Mouse (Mus musculus) lung, embryonic 16.5 days (tissue): ENCODE data around the gene Relb. TPM values are rescaled to one million over a fixed set of nuclear protein-coding genes. Genes with fewer than 3 reads are reported as not detected.

Experiments
- ATAC-seq: fragments of 200-750 bp; cut with Nextera tagmentation; 2 replicates; pipeline ENCODE4 v1.8.0; 2017; ENCODE audit warnings: low read depth, mild to moderate bottlenecking, moderate library complexity
- H3K27ac ChIP-seq: fragments of 300-500 bp; sonication (generic); 2 replicates; pipeline ENCODE4 v1.5.1; 2014; ENCODE audit warnings: mild to moderate bottlenecking, control low read depth, low read length
- H3K27me3 ChIP-seq: fragments of 300-500 bp; sonication (generic); 2 replicates; pipeline ENCODE4 v1.6.1; 2014; ENCODE audit warnings: low read depth, low read length, mixed read lengths; ENCODE audit not compliant: control insufficient read depth, insufficient read depth
- H3K36me3 ChIP-seq: fragments of 300-500 bp; sonication (generic); 2 replicates; pipeline ENCODE4 v1.6.1; 2014; ENCODE audit warnings: low read length; ENCODE audit not compliant: control insufficient read depth, insufficient read depth
- H3K4me1 ChIP-seq: fragments of 300-500 bp; sonication (generic); replicated peaks from 2 replicates; pipeline ENCODE4 v1.6.1; 2014; ENCODE audit warnings: low read length, mixed read lengths; ENCODE audit not compliant: control insufficient read depth, insufficient read depth
- H3K4me2 ChIP-seq: fragments of 300-500 bp; sonication (generic); 2 replicates; pipeline ENCODE4 v1.6.1; 2014; ENCODE audit warnings: low read depth, low read length, control low read depth
- H3K4me3 ChIP-seq: fragments of 300-500 bp; sonication (generic); 2 replicates; pipeline ENCODE4 v1.5.1; 2014; ENCODE audit warnings: mild to moderate bottlenecking, low read length, control low read depth
- H3K9ac ChIP-seq: fragments of 300-500 bp; sonication (generic); 2 replicates; pipeline ENCODE4 v1.6.1; 2014; ENCODE audit warnings: low read length, control low read depth
- H3K9me3 ChIP-seq: fragments of 300-500 bp; sonication (generic); 2 replicates; pipeline ENCODE4 v1.6.1; 2016; ENCODE audit warnings: low read length; ENCODE audit not compliant: control insufficient read depth
- WGBS: fragments of 180-500 bp; shearing (Covaris S2); extraction: QIAGEN DNeasy Blood & Tissue Kit; methylation state at CpG from one replicate; pipeline ENCODE4 v1.1.7; 2014; 5-methylcytosine and 5-hydroxymethylcytosine counted together
- polyA plus RNA-seq: library from polyadenylated mRNA; unstranded; fragments of >200 nt; fragmentation: Nextera tagmentation; extraction: Ambion mirVana; gene quantifications from 2 replicates; pipeline ENCODE4 v1.2.1, GENCODE M21; 2015

Gene Relb
- polyA plus RNA-seq, 1 experiment from 2014 or later: 8.9 TPM

DNA sequence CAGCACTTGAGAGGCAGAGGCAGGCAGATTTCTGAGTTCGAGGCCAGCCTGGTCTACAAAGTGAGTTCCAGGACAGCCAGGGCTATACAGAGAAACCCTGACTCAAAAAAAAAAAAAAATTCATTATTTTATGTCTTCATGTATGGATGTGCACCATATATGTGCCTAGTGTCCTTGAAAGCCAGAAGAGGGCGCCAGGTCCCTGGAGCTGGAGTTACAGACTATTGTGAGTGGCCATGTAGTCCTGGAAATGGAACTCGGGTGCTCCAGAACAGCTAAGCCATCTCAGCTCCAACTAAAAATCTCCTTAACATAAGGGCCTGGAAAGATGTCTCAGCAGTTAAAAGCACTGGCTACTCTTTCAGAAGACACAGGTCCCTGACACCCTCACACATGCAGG, 37.5 kb upstream of the Relb start:
- Histone ChIP-seq H3K9ac (no peak overlapping the region), H3K4me2 (no peak overlapping the region), H3K27ac (no peak overlapping the region), H3K4me1 (peaks cover 20% of the 10 kb centered on the region), H3K9me3 (no peaks in the 10 kb centered on the region), H3K4me3 (no peak overlapping the region), H3K36me3 (0 out of 2 replicates have a peak, but pooled peaks cover 3% of the 10 kb centered on the region), H3K27me3 (no peaks in the 10 kb centered on the region)
- WGBS: 69% methylated on average over 3 of the region's 3 CpGs
- ATAC-seq: no peak

DNA sequence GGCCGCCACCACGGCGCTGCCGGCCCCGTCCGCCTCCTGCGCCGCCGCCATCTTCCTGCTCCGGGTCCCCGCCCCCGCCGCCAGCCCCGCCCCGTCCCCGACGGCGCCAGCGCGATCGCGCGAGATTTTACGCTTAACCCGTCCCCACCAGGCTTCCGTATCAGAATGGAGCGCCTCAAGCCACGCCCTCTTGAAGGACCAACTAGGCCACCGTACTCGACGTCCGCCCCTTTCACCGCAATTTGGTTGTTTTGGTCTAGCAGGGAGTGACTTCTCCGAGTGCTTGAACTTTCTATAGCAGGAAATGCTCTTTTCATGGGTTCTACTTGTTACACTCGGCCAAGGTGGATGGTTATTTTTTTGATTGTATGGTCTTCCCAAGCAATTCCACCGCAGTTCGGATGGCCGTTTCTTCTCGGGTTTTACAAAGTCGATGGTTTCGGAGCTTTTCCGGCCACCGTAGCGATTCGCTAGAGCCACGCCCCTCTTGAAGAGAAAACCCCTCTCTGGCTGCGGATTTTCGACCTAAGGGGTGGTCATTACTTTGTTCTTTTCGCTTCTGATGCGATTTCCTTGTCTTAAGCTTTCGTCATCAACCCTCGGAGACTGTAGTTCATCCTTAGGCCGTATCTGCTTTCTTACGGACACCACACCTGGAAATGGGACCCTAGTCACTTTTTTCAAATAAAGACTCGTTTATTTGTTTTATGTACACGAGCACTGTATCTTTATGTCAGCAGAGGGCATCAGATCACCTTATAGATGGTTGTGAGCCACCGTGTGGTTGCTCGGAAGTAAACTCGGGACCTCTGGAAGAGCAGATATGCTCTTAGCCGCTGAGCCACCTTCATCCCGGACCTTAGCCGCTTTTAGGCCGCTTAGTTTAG, 36.0 kb upstream of the Relb start, which contains the start of gene Clptm1:
Clptm1 (minus strand) TSS at position 79 of the 887 bp plus-strand sequence.
- ATAC-seq: peak; percentile 91

DNA sequence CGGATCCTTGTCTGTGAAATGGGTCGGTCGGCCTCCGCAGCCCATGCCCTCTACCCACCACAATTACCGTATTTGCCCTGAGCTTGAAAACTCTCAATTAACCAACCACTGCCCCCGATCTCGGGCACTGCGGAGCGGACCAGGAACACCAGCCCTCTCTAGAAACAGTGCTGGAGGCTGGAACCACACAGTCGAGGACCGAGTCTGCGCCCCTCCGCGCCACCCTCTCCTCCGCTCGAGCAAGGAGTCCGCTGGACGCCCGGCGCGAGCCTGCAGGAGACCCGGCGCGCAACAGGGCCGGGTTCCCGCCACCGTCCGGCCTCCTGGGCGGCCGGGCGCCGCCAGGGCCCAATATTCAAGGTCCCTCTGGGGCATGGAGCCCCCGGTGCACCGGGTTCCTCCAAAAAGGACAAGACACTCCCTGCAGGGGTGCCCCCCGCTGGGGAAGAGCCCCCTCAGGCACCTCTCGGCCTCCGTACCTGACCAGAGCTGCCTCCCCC, 35.3 kb upstream of the Relb start:
- peaks cover 4% of the 10 kb centered on the region; the same call in 1 of the 2 replicates for H3K36me3 ChIP-seq
- H3K4me2 ChIP-seq: peak overlapping the region; percentile 94
- 0% methylated on average over 32 of the region's 37 CpGs for WGBS
- peaks cover 20% of the 10 kb centered on the region for H3K4me1 ChIP-seq
- no peaks in the 10 kb centered on the region for H3K9me3 ChIP-seq
- peak overlapping the region; percentile 99 for H3K9ac ChIP-seq
- no peak for ATAC-seq
- H3K27ac ChIP-seq: peak overlapping the region; percentile 48
- H3K27me3 ChIP-seq: no peaks in the 10 kb centered on the region
- H3K4me3 ChIP-seq: peak overlapping the region; percentile 99

More for the DNA sequence above, 36.0 kb upstream of the Relb start, which contains the start of gene Clptm1:
- Histone ChIP-seq H3K9me3 (no peaks in the 10 kb centered on the region), H3K4me3 (peak within 1 kb of the TSS; percentile 99), H3K27me3 (no peaks in the 10 kb centered on the region), H3K36me3 (peaks cover 4% of the 10 kb centered on the region; the same call in 1 of the 2 replicates), H3K4me2 (peak within 1 kb of the TSS; percentile 94), H3K9ac (peak within 1 kb of the TSS; percentile 99), H3K4me1 (peaks cover 20% of the 10 kb centered on the region), H3K27ac (peak within 1 kb of the TSS; percentile 98)
- under 1% methylated on average over 61 of the region's 63 CpGs for WGBS

DNA sequence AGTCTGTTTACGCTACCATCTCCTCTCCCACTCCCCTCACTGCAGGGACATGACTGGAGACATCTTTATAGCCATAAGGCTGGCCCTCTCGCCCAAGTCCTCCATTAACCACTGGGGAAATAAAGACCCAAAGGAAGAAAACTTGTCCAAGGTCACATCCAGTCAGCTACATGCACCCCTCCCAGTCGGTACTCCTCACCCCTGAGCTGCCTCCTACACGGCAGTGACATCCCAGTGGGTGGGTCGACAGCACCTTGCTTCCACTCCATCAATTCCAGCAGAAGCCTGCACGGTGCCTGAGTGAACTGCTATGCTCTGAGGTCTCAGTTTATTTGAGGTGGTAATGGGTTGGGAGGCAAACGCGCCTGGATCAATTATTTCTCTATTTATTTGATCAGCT, 34.7 kb upstream of the Relb start:
- Histone ChIP-seq H3K4me1 (peaks cover 15% of the 10 kb centered on the region), H3K4me2 (peak overlapping the region; percentile 94), H3K27me3 (no peaks in the 10 kb centered on the region), H3K4me3 (peak overlapping the region; percentile 99), H3K27ac (no peak overlapping the region), H3K9me3 (no peaks in the 10 kb centered on the region), H3K9ac (peak overlapping the region; percentile 99), H3K36me3 (peaks cover 4% of the 10 kb centered on the region; the same call in 1 of the 2 replicates)
- no peak for ATAC-seq
- 6% methylated on average over 8 of the region's 8 CpGs for WGBS

DNA sequence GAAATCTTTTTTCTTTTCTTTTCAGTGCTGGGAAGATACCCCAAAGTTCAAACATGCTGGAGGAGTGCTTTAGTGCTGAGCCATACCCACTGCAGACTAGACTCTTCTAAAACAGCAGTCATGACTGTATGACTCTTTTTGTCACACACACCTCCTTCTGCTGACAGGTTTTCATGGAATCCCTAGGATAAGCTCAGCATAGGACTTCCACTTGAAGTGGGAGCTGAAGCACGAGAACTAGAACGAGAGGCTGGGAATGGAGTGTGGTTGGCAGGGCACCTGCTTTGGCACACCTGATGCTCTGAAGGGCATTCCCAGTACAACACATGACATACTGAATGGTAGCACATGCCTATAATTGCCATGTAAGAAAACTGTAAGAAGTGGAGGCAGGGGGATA, 23.4 kb upstream of the Relb start:
- ATAC-seq: no peak
- Histone ChIP-seq H3K36me3 (peaks cover 36% of the 10 kb centered on the region), H3K4me2 (no peak overlapping the region), H3K9me3 (no peaks in the 10 kb centered on the region), H3K4me3 (no peak overlapping the region), H3K9ac (no peak overlapping the region), H3K4me1 (no peaks in the 10 kb centered on the region), H3K27ac (no peak overlapping the region), H3K27me3 (no peaks in the 10 kb centered on the region)
- 73% methylated on average over 2 of the region's 2 CpGs for WGBS

DNA sequence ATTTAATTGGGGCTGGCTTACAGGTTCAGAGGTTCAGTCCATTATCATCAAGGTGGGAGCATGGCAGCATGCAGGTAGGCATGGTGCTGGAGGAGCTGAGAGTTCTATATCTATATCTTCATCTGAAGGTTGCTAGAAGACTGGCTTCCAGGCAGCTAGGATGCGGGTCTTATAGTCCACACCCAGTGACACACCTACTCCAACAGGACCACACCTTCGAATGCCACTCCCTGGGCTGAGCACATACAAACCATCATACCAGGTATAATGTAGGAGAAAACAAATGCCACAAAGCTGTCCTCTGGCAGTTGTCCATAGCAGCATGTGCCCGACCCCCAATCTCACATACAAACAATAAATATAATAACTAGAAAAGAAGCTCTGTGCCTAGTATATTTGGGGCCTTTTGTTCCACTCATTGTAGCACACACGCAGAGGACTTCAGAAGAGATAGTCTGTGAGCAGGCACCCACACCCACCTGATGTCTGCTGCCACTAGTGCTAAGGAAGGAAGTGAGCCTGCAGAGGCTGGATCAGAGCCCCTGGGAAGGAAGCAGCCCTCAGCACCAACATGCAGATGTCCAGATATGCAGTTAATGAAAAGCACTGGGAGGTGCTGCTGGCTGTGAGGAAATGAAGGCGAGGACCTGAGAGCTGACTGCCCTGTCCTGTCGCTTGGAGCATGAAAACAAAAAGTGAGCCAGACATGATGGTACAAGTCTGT, 22.0 kb upstream of the Relb start:
- no peak for ATAC-seq

DNA sequence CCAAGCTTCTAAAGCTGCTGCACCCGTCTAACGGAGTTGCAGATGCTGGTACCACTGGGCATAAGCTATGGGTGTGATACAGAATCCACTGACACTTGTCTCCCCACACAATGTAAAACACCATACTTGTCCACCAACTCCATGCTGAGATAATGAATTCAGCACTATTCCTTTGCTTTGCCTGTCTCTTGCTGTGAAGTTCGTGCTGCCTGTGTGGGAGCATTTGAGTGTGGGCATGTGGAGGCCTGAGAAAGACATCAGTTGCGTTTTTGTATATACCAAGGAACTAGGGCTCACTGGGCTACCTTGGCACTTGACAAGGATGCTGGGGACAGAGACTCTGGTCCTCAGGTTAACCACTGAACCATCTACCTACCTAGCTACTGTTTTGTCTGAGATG, 12.0 kb upstream of the Relb start:
- Histone ChIP-seq H3K9ac (no peak overlapping the region), H3K9me3 (no peaks in the 10 kb centered on the region), H3K4me2 (no peak overlapping the region), H3K36me3 (peaks cover 35% of the 10 kb centered on the region), H3K27ac (no peak overlapping the region), H3K4me1 (no peaks in the 10 kb centered on the region), H3K27me3 (no peaks in the 10 kb centered on the region), H3K4me3 (no peak overlapping the region)
- 91% methylated on average over 4 of the region's 4 CpGs for WGBS
- no peak for ATAC-seq

More for the DNA sequence above, 22.0 kb upstream of the Relb start:
- no peak overlapping the region for H3K27ac ChIP-seq
- no peaks in the 10 kb centered on the region for H3K9me3 ChIP-seq
- no peak overlapping the region for H3K4me3 ChIP-seq
- no peaks in the 10 kb centered on the region for H3K27me3 ChIP-seq
- H3K4me2 ChIP-seq: no peak overlapping the region
- H3K36me3 ChIP-seq: peaks cover 42% of the 10 kb centered on the region
- no peak overlapping the region for H3K9ac ChIP-seq
- H3K4me1 ChIP-seq: no peaks in the 10 kb centered on the region
- whole genome bisulfite sequencing: 85% methylated on average over 6 of the region's 6 CpGs

DNA sequence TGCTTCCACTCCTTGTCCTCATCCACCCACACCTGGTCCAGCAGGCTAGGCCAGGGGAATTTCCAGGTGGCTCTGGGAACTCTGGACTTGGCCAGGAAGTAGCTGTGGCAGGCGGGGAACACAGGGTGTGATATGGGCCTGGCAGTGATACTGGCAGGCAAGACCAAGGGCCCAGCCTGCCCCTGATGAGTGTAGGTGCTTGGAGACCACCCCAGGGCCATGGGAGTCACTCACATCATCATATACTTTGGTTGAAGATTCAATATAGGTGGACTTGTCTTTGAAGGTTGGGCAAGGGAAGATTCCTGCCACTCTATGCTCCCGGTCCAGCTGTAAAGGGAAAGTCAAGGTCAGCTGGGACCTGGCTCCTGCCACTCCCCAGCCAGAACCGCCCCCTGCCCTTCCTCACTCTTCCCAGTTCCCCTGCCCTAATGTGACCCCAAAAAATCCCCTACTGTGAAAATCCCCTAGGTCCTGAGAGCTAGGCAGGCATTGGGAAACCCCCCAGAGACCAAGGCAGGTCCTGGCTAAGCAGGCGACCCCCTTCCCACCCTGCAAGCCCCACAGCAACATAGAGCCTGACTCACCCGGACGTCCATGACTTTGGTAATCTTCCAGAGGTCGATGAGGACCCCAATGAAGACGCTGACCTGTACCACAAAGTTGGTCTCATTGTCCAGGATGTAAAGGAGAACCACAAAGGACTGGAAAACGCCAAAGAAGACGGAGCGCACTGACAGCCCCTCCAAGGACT, 6.0 kb upstream of the Relb start:
- ATAC-seq: no peak

More for the DNA sequence above, 6.0 kb upstream of the Relb start:
- no peak overlapping the region for H3K4me3 ChIP-seq
- WGBS: 85% methylated on average over 11 of the region's 11 CpGs
- peaks cover 34% of the 10 kb centered on the region for H3K36me3 ChIP-seq
- no peak overlapping the region for H3K9ac ChIP-seq
- no peaks in the 10 kb centered on the region for H3K4me1 ChIP-seq
- no peak overlapping the region for H3K27ac ChIP-seq
- no peaks in the 10 kb centered on the region for H3K9me3 ChIP-seq
- no peaks in the 10 kb centered on the region for H3K27me3 ChIP-seq
- H3K4me2 ChIP-seq: no peak overlapping the region
